In genomic region chr5:140701661-140702060, GRCm38 (mm10) we compare ENCODE assay signal across 7 mouse cellular contexts. TPM values are rescaled to one million over a fixed set of nuclear protein-coding genes. Genes with fewer than 3 reads are reported as not detected.
DNase-seq lines count a peak whose midpoint lies in the region; ATAC-seq and TF ChIP-seq lines count a peak whose summit lies in the region.

No protein-coding gene starts in this region.

- no peaks in the 10 kb centered on the region for H3K36me3 ChIP-seq in thymus, adult 2 months (ENCODE audit: control insufficient read depth, insufficient read depth, low read length)
- peaks cover 24% of the 10 kb centered on the region for H3K36me3 ChIP-seq in embryonic facial prominence, embryonic 13.5 days
- peaks cover 6% of the 10 kb centered on the region for H3K36me3 ChIP-seq in intestine, postnatal 0 days (ENCODE audit: control insufficient read depth, insufficient read depth)
- H3K36me3 ChIP-seq in midbrain, embryonic 15.5 days (replicated peaks): 0 out of 2 replicates have a peak, but pooled peaks cover 4% of the 10 kb centered on the region

- whole genome bisulfite sequencing in thymus, adult 2 months: under 1% methylated on average over 25 of the region's 25 CpGs
- under 1% methylated on average over 25 of the region's 25 CpGs for WGBS in embryonic facial prominence, embryonic 13.5 days
- under 1% methylated on average over 25 of the region's 25 CpGs for WGBS in intestine, postnatal 0 days
- under 1% methylated on average over 25 of the region's 25 CpGs for WGBS in midbrain, embryonic 15.5 days

- H3K9me3 ChIP-seq in embryonic facial prominence, embryonic 13.5 days: no peaks in the 10 kb centered on the region
- no peaks in the 10 kb centered on the region for H3K9me3 ChIP-seq in intestine, postnatal 0 days (ENCODE audit: control insufficient read depth)
- H3K9me3 ChIP-seq in midbrain, embryonic 15.5 days: no peaks in the 10 kb centered on the region

- DNase-seq in thymus, adult 2 months: no peak
- no peak for DNase-seq in thymus, postnatal 25 days
- DNase-seq in left cerebral cortex, adult 11 months (ENCODE audit: low spot score): no peak
- no peak for DNase-seq in frontal cortex, postnatal 25 days (ENCODE audit: low spot score in 2 of 2)

- no peak for TF ChIP-seq POLR2A in thymus, adult 2 months (IDR thresholded peaks at IDR 0.05; ENCODE audit: control insufficient read depth, extremely low read depth, insufficient read depth, low read length, poor library complexity)

- peak overlapping the region; percentile 78 for H3K4me2 ChIP-seq in embryonic facial prominence, embryonic 13.5 days
- peak overlapping the region; percentile 89 for H3K4me2 ChIP-seq in intestine, postnatal 0 days (replicated peaks; ENCODE audit: low read depth)
- peak overlapping the region; percentile 77 for H3K4me2 ChIP-seq in midbrain, embryonic 15.5 days

- peak overlapping the region; percentile 77 for H3K4me3 ChIP-seq in thymus, adult 2 months (ENCODE audit: control insufficient read depth, insufficient read depth, low read length)
- peak overlapping the region; percentile 78 for H3K4me3 ChIP-seq in embryonic facial prominence, embryonic 13.5 days
- peak overlapping the region; percentile 63 for H3K4me3 ChIP-seq in intestine, postnatal 0 days (ENCODE audit: low read depth, low read length)
- H3K4me3 ChIP-seq in midbrain, embryonic 15.5 days: peak overlapping the region; percentile 53

- ATAC-seq in embryonic facial prominence, embryonic 13.5 days (ENCODE audit: insufficient number of reproducible peaks, insufficient read depth, low FRiP score, low TSS enrichment, low read depth): 0 out of 2 replicates have a peak, but pooled peaks have one; percentile 2
- ATAC-seq in intestine, postnatal 0 days: peak; percentile 2; the same call in 1 of the 2 replicates
- ATAC-seq in midbrain, embryonic 15.5 days (replicated peaks): peak; percentile 0; the same call in 1 of the 2 replicates

- peak overlapping the region; percentile 90 for H3K9ac ChIP-seq in embryonic facial prominence, embryonic 13.5 days
- H3K9ac ChIP-seq in intestine, postnatal 0 days (ENCODE audit: low read depth, low read length): peak overlapping the region; percentile 54
- H3K9ac ChIP-seq in midbrain, embryonic 15.5 days: peak overlapping the region; percentile 62

- no peak overlapping the region for H3K27ac ChIP-seq in thymus, adult 2 months (ENCODE audit: control insufficient read depth, insufficient read depth, low read length)
- H3K27ac ChIP-seq in embryonic facial prominence, embryonic 13.5 days: peak overlapping the region; percentile 92
- peak overlapping the region; percentile 60 for H3K27ac ChIP-seq in intestine, postnatal 0 days (ENCODE audit: low read depth, low read length)
- H3K27ac ChIP-seq in midbrain, embryonic 15.5 days: peak overlapping the region; percentile 89

- no peak for TF ChIP-seq CTCF in thymus, adult 2 months (IDR thresholded peaks at IDR 0.05; ENCODE audit: borderline replicate concordance, control insufficient read depth, extremely low read depth, insufficient read depth, low read length, poor library complexity)
- TF ChIP-seq CTCF in intestine, postnatal 0 days (IDR thresholded peaks at IDR 0.05; ENCODE audit: low read depth): no peak

- H3K27me3 ChIP-seq in thymus, adult 2 months (ENCODE audit: control insufficient read depth, insufficient read depth, low read length): no peaks in the 10 kb centered on the region
- no peaks in the 10 kb centered on the region for H3K27me3 ChIP-seq in embryonic facial prominence, embryonic 13.5 days
- no peaks in the 10 kb centered on the region for H3K27me3 ChIP-seq in intestine, postnatal 0 days (replicated peaks; ENCODE audit: control insufficient read depth, insufficient read depth, low read length)
- H3K27me3 ChIP-seq in midbrain, embryonic 15.5 days (replicated peaks): no peaks in the 10 kb centered on the region

- H3K4me1 ChIP-seq in thymus, adult 2 months (replicated peaks; ENCODE audit: control insufficient read depth, insufficient read depth, low read length): peaks cover 28% of the 10 kb centered on the region
- peaks cover 32% of the 10 kb centered on the region for H3K4me1 ChIP-seq in embryonic facial prominence, embryonic 13.5 days
- H3K4me1 ChIP-seq in intestine, postnatal 0 days (replicated peaks; ENCODE audit: control insufficient read depth, insufficient read depth, low read length): 0 out of 2 replicates have a peak, but pooled peaks cover 6% of the 10 kb centered on the region
- peaks cover 38% of the 10 kb centered on the region for H3K4me1 ChIP-seq in midbrain, embryonic 15.5 days

RNA-seq across cellular contexts. Expression of gene Iqce, which starts 0.5 kb away (rescaled TPM):
- polyA plus RNA-seq in thymus, adult 2 months (2012; rRNA removed): 30.0 and 31.5 TPM in 2 replicates
- 25.3 and 27.9 TPM in 2 replicates for polyA plus RNA-seq in embryonic facial prominence, embryonic 13.5 days (2015; fragmentation: Nextera tagmentation; extraction: Ambion mirVana)
- 5.7 and 7.0 TPM in 2 replicates for polyA plus RNA-seq in intestine, postnatal 0 days (2015; fragmentation: Nextera tagmentation; extraction: Ambion mirVana)
- polyA plus RNA-seq in midbrain, embryonic 15.5 days (2015; fragmentation: Nextera tagmentation; extraction: Ambion mirVana): 27.4 and 32.2 TPM in 2 replicates

RNA-seq across cellular contexts. Expression of gene Brat1, which starts 3.1 kb away (rescaled TPM):
- 65.1 and 69.1 TPM in 2 replicates for polyA plus RNA-seq in thymus, adult 2 months (2012; rRNA removed)
- 21.7 and 22.0 TPM in 2 replicates for polyA plus RNA-seq in embryonic facial prominence, embryonic 13.5 days (2015; fragmentation: Nextera tagmentation; extraction: Ambion mirVana)
- 7.5 and 8.0 TPM in 2 replicates for polyA plus RNA-seq in intestine, postnatal 0 days (2015; fragmentation: Nextera tagmentation; extraction: Ambion mirVana)
- polyA plus RNA-seq in midbrain, embryonic 15.5 days (2015; fragmentation: Nextera tagmentation; extraction: Ambion mirVana): 25.4 and 25.9 TPM in 2 replicates

RNA-seq across cellular contexts. Expression of gene Amz1, which starts 22.3 kb away (rescaled TPM):
- 10.6 and 13.7 TPM in 2 replicates for polyA plus RNA-seq in thymus, adult 2 months (2012; rRNA removed)
- 0.63 and 0.83 TPM in 2 replicates for polyA plus RNA-seq in embryonic facial prominence, embryonic 13.5 days (2015; fragmentation: Nextera tagmentation; extraction: Ambion mirVana)
- polyA plus RNA-seq in intestine, postnatal 0 days (2015; fragmentation: Nextera tagmentation; extraction: Ambion mirVana): 1.2 and 1.3 TPM in 2 replicates
- polyA plus RNA-seq in midbrain, embryonic 15.5 days (2015; fragmentation: Nextera tagmentation; extraction: Ambion mirVana): 5.0 and 5.2 TPM in 2 replicates

RNA-seq across cellular contexts. Expression of gene Ttyh3, which starts 52.8 kb away (rescaled TPM):
- 139 and 177 TPM in 2 replicates for polyA plus RNA-seq in thymus, adult 2 months (2012; rRNA removed)
- polyA plus RNA-seq in embryonic facial prominence, embryonic 13.5 days (2015; fragmentation: Nextera tagmentation; extraction: Ambion mirVana): 45.0 and 47.6 TPM in 2 replicates
- polyA plus RNA-seq in intestine, postnatal 0 days (2015; fragmentation: Nextera tagmentation; extraction: Ambion mirVana): 21.4 and 23.6 TPM in 2 replicates
- 80.3 and 84.2 TPM in 2 replicates for polyA plus RNA-seq in midbrain, embryonic 15.5 days (2015; fragmentation: Nextera tagmentation; extraction: Ambion mirVana)
